Mouse (Mus musculus) neural tube, embryonic 13.5 days (tissue): ENCODE results near the gene Tomm20. TPM values are rescaled to one million over a fixed set of nuclear protein-coding genes. Genes with fewer than 3 reads are reported as not detected.
A peak's percentile ranks its signal among the peaks of the same experiment; 100 is the strongest.
"Not testable (repeated sequence)": the region's sequence is repeated elsewhere in the genome, so short reads cannot be mapped to it uniquely, and the experiment has no call there.

ENCODE experiments used
- ATAC-seq: fragments of 200-750 bp; cut with Nextera tagmentation; 2 replicates; pipeline ENCODE4 v1.8.0; 2017; ENCODE audit warnings: low read depth, mild to moderate bottlenecking, moderate TSS enrichment, moderate library complexity
- H3K27ac ChIP-seq: fragments of 300-500 bp; sonication (generic); replicated peaks from 2 replicates; pipeline ENCODE4 v1.5.1; 2015; ENCODE audit warnings: moderate library complexity, mild to moderate bottlenecking, inconsistent platforms
- H3K27me3 ChIP-seq: fragments of 300-500 bp; sonication (generic); 2 replicates; pipeline ENCODE4 v1.6.1; 2015; ENCODE audit warnings: mild to moderate bottlenecking, inconsistent platforms
- H3K36me3 ChIP-seq: fragments of 300-500 bp; sonication (generic); 2 replicates; pipeline ENCODE4 v1.6.1; 2015; ENCODE audit warnings: mild to moderate bottlenecking, inconsistent platforms
- H3K4me1 ChIP-seq: fragments of 300-500 bp; sonication (generic); replicated peaks from 2 replicates; pipeline ENCODE4 v1.6.1; 2015; ENCODE audit warnings: inconsistent platforms
- H3K4me2 ChIP-seq: fragments of 300-500 bp; sonication (generic); 2 replicates; pipeline ENCODE4 v1.6.1; 2015; ENCODE audit warnings: inconsistent platforms, mild to moderate bottlenecking, moderate library complexity
- H3K4me3 ChIP-seq: fragments of 300-500 bp; sonication (generic); 2 replicates; pipeline ENCODE4 v1.5.1; 2015; ENCODE audit warnings: mild to moderate bottlenecking, inconsistent platforms
- H3K9ac ChIP-seq: fragments of 300-500 bp; sonication (generic); 2 replicates; pipeline ENCODE4 v1.6.1; 2015; ENCODE audit warnings: moderate library complexity, mild to moderate bottlenecking, inconsistent platforms
- H3K9me3 ChIP-seq: fragments of 300-500 bp; sonication (generic); 2 replicates; pipeline ENCODE4 v1.6.1; 2016; ENCODE audit warnings: inconsistent platforms
- WGBS: fragments of 180-500 bp; shearing (Covaris S2); methylation state at CpG from one replicate; pipeline ENCODE4 v1.1.7; 2015; 5-methylcytosine and 5-hydroxymethylcytosine counted together
- polyA plus RNA-seq: library from polyadenylated mRNA; unstranded; fragments of >200 nt; fragmentation: Nextera tagmentation; extraction: Ambion mirVana; gene quantifications from 2 replicates; pipeline ENCODE4 v1.2.1, GENCODE M21; 2015

The Tomm20 gene
- polyA plus RNA-seq, 1 experiment from 2014 or later: 211 TPM

DNA sequence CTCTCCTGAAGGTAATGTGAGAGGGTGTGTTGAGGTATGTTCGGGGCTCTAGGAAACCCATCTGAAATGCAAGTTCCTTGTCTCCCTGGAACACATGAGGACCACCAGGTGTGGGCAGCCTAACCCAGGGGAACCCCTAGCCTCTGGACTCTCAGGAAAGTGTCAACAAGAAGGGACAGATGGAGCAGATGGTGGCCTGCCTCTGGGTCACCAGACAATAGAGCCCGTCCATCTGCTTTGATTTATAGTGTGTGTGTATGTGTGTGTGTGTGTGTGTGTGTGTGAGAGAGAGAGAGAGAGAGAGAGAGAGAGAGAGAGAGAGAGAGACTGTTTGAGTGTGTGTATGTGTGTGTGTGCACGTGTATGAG is 58.0 kb downstream of the Tomm20 start:
- Histone ChIP-seq H3K9me3 (no peaks in the 10 kb centered on the region), H3K4me1 (peaks cover 24% of the 10 kb centered on the region), H3K27ac (peak overlapping the region; percentile 10; the same call in 1 of the 2 replicates), H3K27me3 (no peaks in the 10 kb centered on the region), H3K4me3 (no peak overlapping the region), H3K9ac (no peak overlapping the region), H3K4me2 (no peak overlapping the region), H3K36me3 (no peaks in the 10 kb centered on the region)
- 58% methylated on average over 3 of the region's 3 CpGs for WGBS
- no peak for ATAC-seq

DNA sequence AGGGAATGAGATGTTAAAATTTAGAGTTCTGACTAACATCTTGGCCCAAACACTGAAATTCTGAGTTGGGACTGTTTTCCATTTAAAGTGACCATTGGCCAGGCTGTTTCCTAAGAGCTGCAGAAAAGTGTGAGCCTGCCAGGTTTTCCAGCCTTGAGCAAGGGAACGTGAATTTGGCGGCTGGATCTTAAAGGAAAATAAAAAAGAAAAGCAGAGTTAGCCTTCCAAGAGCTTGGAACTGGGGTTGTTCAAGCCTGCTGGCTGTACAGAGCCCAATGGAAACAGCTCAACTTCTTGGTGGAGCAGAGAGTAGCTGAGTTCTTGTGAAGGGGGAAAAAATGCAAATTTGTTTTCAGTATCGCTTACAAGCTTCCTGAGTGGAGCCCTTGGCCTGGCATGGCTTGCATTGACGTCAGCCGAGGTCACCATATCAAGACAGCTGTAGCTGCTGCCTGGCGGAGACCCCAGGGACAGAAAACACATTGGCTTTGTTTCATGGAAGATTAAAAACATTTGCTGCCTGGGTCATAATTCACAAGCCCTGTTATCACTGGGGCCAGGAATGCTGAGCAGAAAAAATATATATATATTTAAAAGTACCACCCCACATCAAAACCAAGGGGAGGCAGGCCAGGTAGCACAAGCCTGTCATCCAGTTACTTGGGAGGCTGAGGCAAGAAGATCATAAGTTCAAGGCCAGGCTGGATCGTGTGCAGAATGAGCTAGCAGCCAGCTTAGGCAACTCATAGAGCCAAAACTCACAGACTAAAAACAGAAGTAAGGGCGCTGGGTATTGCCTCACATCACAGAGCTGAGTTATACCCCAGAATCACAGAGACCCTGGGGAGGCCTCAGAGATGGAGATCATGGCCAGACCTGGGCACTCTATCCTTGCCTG is 58.7 kb downstream of the Tomm20 start:
- WGBS: 49% methylated on average over 8 of the region's 8 CpGs
- no peak overlapping the region for H3K4me3 ChIP-seq
- no peak overlapping the region for H3K9ac ChIP-seq
- peaks cover 24% of the 10 kb centered on the region for H3K4me1 ChIP-seq
- no peaks in the 10 kb centered on the region for H3K36me3 ChIP-seq
- 0 out of 2 replicates have a peak, but pooled peaks have one; percentile 27 for ATAC-seq
- H3K9me3 ChIP-seq: no peaks in the 10 kb centered on the region
- H3K27ac ChIP-seq: peak overlapping the region; percentile 10
- no peaks in the 10 kb centered on the region for H3K27me3 ChIP-seq
- H3K4me2 ChIP-seq: no peak overlapping the region

DNA sequence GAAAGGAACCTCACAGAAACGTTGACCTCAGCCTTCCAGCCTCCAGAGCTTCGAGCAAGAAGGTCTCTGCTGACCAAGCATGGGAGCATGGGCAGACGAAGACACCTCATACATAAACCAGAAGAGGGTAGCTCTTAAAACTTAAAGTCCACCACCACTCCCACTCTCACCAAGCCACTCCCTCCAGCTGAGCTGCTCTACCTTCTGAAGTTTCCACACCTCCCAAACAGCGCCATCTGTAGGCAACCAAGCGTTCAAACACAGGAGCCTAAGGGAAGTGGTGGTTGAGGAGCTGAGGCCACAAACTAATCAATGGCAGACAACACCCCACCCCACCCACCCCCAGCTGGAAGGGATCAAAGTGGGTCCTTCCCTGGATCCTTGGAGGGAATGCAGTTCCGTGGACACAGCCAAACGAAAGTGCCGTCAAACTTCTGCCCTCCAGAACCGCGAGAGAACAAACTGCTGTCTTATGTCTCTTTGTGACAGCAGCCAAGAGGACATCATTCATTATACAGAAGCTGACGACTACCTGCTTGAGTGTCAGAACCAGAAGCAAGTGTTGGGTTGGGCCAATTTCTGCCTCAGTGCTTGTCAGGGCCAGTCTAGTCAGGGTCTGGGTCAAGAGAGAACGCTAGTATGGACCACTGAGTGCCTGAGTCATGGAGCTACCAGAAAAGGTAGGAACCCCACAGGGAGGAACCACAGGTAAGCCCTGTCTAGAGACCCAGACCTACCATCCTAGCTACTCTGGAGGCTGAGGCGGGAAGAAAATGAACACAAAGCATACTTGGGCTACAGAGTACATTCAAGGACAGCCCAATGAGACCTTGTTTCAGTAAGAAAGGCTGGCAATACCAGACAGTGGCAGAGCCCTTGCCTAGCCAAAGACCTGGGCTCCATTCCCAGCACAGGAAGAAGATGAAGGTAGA is 59.8 kb downstream of the Tomm20 start:
- Histone ChIP-seq H3K9me3 (no peaks in the 10 kb centered on the region), H3K4me3 (no peak overlapping the region), H3K27me3 (no peaks in the 10 kb centered on the region), H3K27ac (no peak overlapping the region), H3K36me3 (no peaks in the 10 kb centered on the region), H3K9ac (no peak overlapping the region), H3K4me1 (peaks cover 24% of the 10 kb centered on the region), H3K4me2 (no peak overlapping the region)
- 77% methylated on average over 13 of the region's 13 CpGs for WGBS
- no peak for ATAC-seq

DNA sequence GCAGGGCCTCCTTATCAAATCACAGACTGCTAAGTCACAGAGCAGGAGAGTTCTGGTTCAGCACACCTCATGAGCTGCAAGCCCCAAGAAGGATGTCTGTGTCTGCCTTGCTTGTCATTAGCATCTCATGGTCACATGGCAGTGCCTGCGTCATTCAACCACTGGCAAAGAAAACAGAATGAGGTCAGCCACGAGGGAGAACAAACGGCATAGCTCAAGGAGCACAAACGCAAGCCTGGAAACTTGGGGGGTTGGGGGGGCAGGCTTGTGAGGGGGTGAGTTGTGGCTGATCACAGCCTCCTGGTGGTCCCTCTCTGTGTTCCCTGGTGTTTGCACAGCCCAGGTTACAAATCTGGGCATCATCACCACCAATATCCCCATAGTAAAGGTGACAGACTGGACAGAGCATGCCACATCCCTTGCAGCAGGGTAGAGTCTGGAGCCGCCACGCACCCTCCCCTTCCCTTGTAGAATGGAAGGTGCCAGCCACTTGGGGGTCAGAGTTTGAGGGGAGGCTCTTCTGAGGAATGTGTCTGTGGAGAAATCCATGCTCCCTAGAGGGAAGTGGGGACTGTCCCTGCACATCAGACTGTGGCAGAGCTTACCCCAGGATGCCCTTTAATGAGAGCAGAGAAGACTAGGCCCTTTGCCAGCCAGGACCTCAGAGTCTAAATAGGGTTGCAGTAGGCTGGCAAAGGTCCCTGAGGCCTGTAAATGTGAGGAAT is 61.3 kb downstream of the Tomm20 start:
- ATAC-seq: peak; percentile 46
- peak overlapping the region; percentile 50 for H3K27ac ChIP-seq
- no peaks in the 10 kb centered on the region for H3K9me3 ChIP-seq
- peaks cover 24% of the 10 kb centered on the region for H3K4me1 ChIP-seq
- H3K36me3 ChIP-seq: no peaks in the 10 kb centered on the region
- no peaks in the 10 kb centered on the region for H3K27me3 ChIP-seq
- peak overlapping the region; percentile 4; the same call in 1 of the 2 replicates for H3K9ac ChIP-seq
- no peak overlapping the region for H3K4me3 ChIP-seq
- 37% methylated on average over 6 of the region's 6 CpGs for WGBS
- no peak overlapping the region for H3K4me2 ChIP-seq

DNA sequence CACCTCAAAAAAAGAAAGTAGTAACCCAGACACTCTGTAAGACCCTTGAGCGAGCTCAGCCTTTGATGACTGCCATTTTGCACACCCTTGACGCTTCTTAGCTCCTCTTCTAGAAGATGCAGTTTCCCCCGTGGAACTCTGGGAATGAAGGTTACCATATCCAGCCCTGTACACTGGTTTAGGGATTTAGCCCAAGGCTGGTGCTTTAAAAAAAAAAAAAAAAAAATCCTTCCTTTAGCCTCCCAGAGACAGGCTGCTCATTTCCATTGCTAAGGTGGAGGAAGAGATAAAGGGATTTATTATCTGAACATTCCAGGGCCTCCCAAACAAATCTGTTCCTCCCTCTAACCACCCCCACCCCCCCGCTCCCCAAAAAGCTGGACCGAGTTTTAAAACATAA is 61.9 kb downstream of the Tomm20 start:
- peaks cover 24% of the 10 kb centered on the region for H3K4me1 ChIP-seq
- no peak for ATAC-seq
- no peaks in the 10 kb centered on the region for H3K27me3 ChIP-seq
- no peaks in the 10 kb centered on the region for H3K9me3 ChIP-seq
- H3K9ac ChIP-seq: peak overlapping the region; percentile 4; the same call in 1 of the 2 replicates
- H3K36me3 ChIP-seq: no peaks in the 10 kb centered on the region
- H3K27ac ChIP-seq: 0 out of 2 replicates have a peak overlapping the region, but pooled peaks have one; percentile 50
- H3K4me2 ChIP-seq: no peak overlapping the region
- WGBS: 79% methylated on average over 5 of the region's 5 CpGs
- no peak overlapping the region for H3K4me3 ChIP-seq

DNA sequence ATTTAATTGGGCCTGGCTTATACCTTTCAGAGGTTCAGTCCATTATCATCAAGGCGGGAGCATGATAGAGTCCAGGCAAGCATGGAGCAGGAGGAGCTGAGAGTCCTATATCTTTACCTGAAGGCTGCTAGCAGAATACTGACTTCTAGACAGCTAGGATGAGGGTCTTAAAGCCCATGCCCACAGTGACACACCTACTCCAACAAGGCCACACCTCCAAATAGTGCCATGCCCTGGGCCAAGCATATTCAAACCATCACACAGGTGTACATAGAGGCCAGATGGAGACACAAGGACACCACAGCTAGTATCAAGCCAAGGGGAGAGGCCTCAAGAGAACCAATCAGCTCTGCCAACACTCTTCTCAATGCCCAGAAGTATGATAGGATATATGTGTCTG is 63.1 kb downstream of the Tomm20 start:
- H3K9me3 ChIP-seq, H3K36me3 ChIP-seq, H3K4me2 ChIP-seq, ATAC-seq, H3K4me3 ChIP-seq, H3K27me3 ChIP-seq, H3K27ac ChIP-seq, H3K9ac ChIP-seq: not testable (repeated sequence)
- peaks cover 24% of the 10 kb centered on the region for H3K4me1 ChIP-seq
- 93% methylated on average over 1 of the region's 1 CpGs for WGBS

DNA sequence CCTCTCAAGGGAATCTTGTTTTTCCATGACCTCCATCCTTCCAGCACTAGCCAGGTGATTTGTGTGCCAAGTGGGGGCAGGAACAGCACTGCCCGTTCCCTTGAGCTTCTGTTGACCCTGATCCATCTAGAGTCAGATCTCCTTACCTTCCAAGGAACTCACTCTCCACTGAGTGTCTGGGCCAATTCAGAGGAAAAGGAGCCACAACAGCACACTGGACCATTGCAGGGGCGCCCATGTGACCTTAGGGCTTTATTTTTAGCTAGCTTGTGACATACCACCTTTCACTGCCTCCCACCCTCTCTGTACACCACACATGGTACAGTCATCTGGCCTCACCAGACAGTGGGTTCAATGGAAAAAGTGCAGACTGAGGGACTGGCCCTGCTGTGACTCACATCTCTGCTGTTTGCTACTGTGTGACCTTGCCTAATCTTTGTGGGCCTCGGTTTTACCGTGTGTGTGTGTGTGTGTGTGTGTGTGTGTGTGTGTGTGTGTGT is 64.0 kb downstream of the Tomm20 start:
- Histone ChIP-seq H3K4me3 (no peak overlapping the region), H3K9ac (no peak overlapping the region), H3K27ac (no peak overlapping the region), H3K4me2 (no peak overlapping the region), H3K4me1 (peaks cover 19% of the 10 kb centered on the region), H3K27me3 (no peaks in the 10 kb centered on the region), H3K36me3 (no peaks in the 10 kb centered on the region), H3K9me3 (no peaks in the 10 kb centered on the region)
- no peak for ATAC-seq
- 93% methylated on average over 4 of the region's 4 CpGs for WGBS

Other genes starting within 250 kb of the Tomm20 start
- 26.4 and 26.6 TPM in 2 replicates for gene Rbm34, start 25.2 kb upstream of the Tomm20 start, polyA plus RNA-seq
- gene Pard3, start 118.0 kb upstream of the Tomm20 start, polyA plus RNA-seq: 20.9 and 22.2 TPM in 2 replicates